Mouse (Mus musculus) liver, embryonic 14.5 days (tissue): ENCODE data around the gene Lrrc29. TPM values are rescaled to one million over a fixed set of nuclear protein-coding genes. Genes with fewer than 3 reads are reported as not detected.

ENCODE experiments used
- ATAC-seq: fragments of 200-750 bp; cut with Nextera tagmentation; 2 replicates; pipeline ENCODE4 v1.8.0; 2017; ENCODE audit warnings: moderate number of reproducible peaks, mild to moderate bottlenecking, moderate library complexity; ENCODE audit not compliant: insufficient read depth
- DNase-seq, 3 experiments: peaks; one replicate each; pipeline ENCODE4 v3.0.0-alpha.2; 2012 to 2013; ENCODE audit warnings: low read depth in 3 of 3, low spot score in 3 of 3
- H3K27ac ChIP-seq: fragments of 300-500 bp; sonication (generic); 2 replicates; pipeline ENCODE4 v1.5.1; 2014; ENCODE audit warnings: moderate library complexity, mild to moderate bottlenecking, control low read depth, inconsistent platforms
- H3K27me3 ChIP-seq: fragments of 300-500 bp; sonication (generic); 2 replicates; pipeline ENCODE4 v1.6.1; 2014; ENCODE audit warnings: mild to moderate bottlenecking, low read length, moderate library complexity; ENCODE audit not compliant: control insufficient read depth, insufficient read depth
- H3K36me3 ChIP-seq: fragments of 300-500 bp; sonication (generic); replicated peaks from 2 replicates; pipeline ENCODE4 v1.6.1; 2014; ENCODE audit warnings: low read depth; ENCODE audit not compliant: control insufficient read depth, insufficient read depth
- H3K4me1 ChIP-seq, 2 experiments: fragments of 200-500 bp in 1 of 2; fragments of 300-500 bp in 1 of 2; sonication (generic) in 1 of 2; replicated peaks; 2 replicates each; pipeline ENCODE4 v1.6.1; 2012 to 2014; ENCODE audit warnings: antibody characterized with exemption in 1 of 2, inconsistent platforms in 1 of 2, low read length in 1 of 2; ENCODE audit not compliant: control insufficient read depth in 2 of 2, insufficient read depth in 2 of 2
- H3K4me2 ChIP-seq: fragments of 300-500 bp; sonication (generic); 2 replicates; pipeline ENCODE4 v1.6.1; 2014; ENCODE audit warnings: low read depth, mild to moderate bottlenecking, control low read depth, moderate library complexity
- H3K4me3 ChIP-seq, 2 experiments: fragments of 200-500 bp in 1 of 2; fragments of 300-500 bp in 1 of 2; sonication (generic) in 1 of 2; 2 replicates each; pipeline ENCODE4 v1.5.1; 2012 to 2014; ENCODE audit warnings: low read depth in 2 of 2, low read length in 2 of 2, mild to moderate bottlenecking in 2 of 2, control low read depth in 1 of 2, inconsistent platforms in 1 of 2, moderate library complexity in 1 of 2; ENCODE audit not compliant: insufficient read depth in 1 of 2
- H3K9ac ChIP-seq: fragments of 300-500 bp; sonication (generic); replicated peaks from 2 replicates; pipeline ENCODE4 v1.6.1; 2014; ENCODE audit warnings: mild to moderate bottlenecking, control low read depth, moderate library complexity
- H3K9me3 ChIP-seq: fragments of 300-500 bp; sonication (generic); 2 replicates; pipeline ENCODE4 v1.6.1; 2016; ENCODE audit warnings: low read length, mixed read lengths; ENCODE audit not compliant: control insufficient read depth
- CTCF ChIP-seq: IDR thresholded peaks from 2 replicates; pipeline ENCODE4 v1.5.1; 2016; ENCODE audit warnings: antibody characterized with exemption, low read depth, control low read depth
- EP300 ChIP-seq: IDR thresholded peaks from 2 replicates; pipeline ENCODE4 v1.6.1; 2016; ENCODE audit warnings: antibody characterized with exemption, low read depth
- WGBS: fragments of 180-500 bp; shearing (Covaris S2); extraction: QIAGEN DNeasy Blood & Tissue Kit; methylation state at CpG from one replicate; pipeline ENCODE4 v1.1.7; 2014; ENCODE audit not compliant: insufficient replicate concordance; 5-methylcytosine and 5-hydroxymethylcytosine counted together
- polyA plus RNA-seq, 2 experiments: library from polyadenylated mRNA; depleted of rRNA in 1 of 2; stranded (reverse) in 1 of 2; unstranded in 1 of 2; fragments of >200 nt; fragmentation: Nextera tagmentation in 1 of 2; extraction: Ambion mirVana in 1 of 2; gene quantifications; 2 replicates each; pipeline versions ENCODE4 v1.2.1 to v1.2.3; 2012 to 2014

The Lrrc29 gene
- polyA plus RNA-seq, 2 experiments, result 9.1 to 10.4 TPM

DNA sequence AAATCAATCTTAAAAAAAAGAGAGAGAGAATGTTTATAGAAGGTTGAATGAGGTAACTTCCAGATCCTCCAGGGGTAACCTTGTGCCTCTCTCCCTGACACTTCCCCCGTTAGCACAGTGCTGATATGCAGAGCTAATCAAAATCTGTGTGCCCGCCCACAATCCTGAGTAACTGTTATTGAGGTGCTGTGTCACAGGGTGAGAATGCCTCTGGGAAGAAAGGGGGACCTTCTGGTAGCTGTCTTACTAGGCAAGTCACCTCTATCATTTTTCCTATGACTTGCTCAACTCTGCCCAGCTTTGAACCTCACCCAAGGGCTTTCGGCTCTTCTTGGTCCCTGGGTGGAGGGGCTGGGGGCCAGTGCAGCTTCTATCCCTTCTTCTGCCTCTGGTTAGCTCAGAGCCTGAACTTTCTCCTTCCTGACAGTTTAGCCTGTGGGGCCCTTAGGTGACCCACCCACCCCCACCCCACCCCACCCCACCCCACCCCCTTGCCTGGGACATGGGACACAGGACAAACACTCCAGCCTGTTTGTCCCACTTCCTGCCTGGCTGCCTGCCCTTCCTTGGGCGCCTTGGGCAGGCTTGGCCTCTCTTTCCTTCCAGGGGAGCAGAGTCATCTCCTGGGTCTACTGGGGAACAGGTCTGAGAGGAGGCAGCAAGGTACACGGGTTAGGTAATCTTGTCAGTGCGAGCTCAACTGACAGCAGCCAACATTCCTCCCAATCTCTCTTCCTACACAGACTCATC, 14.0 kb upstream of the Lrrc29 start:
- no peak for TF ChIP-seq CTCF
- no peak for TF ChIP-seq EP300
- no peak overlapping the region; the same call in 1 of the 2 replicates for H3K9ac ChIP-seq
- peak; percentile 64 for ATAC-seq
- no peak overlapping the region for H3K4me3 ChIP-seq
- no peaks in the 10 kb centered on the region for H3K36me3 ChIP-seq
- H3K27ac ChIP-seq, result no peak overlapping the region
- no peaks in the 10 kb centered on the region for H3K9me3 ChIP-seq
- 29% methylated on average over 6 of the region's 6 CpGs for WGBS
- peaks cover 7 to 19% of the 10 kb centered on the region in 2 experiments for H3K4me1 ChIP-seq
- H3K27me3 ChIP-seq, result no peaks in the 10 kb centered on the region
- DNase-seq, result no peak
- H3K4me2 ChIP-seq, result no peak overlapping the region

DNA sequence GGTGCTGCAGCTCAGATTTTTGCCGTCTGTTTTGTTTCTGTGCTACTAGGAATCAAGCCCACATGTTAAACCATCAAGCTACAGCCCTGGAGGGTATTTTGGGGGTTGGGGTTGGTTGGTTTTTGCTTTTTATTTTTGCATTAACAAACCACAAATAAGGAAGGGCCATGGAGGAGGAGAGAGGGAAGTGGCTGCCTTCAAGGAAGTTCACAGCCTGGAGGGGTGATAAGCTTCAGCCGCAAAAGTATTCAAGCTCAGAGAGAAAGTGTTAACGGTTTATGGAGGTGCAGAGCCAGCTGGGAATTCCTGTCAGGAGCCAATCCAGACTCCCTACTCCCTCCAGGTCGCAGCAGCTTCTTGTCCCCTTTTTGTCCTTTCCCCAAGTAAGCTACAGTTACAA, 12.9 kb upstream of the Lrrc29 start:
- Histone ChIP-seq H3K9ac (no peak overlapping the region), H3K9me3 (no peaks in the 10 kb centered on the region), H3K27ac (no peak overlapping the region), H3K4me1 (peaks cover 7 to 19% of the 10 kb centered on the region in 2 experiments), H3K27me3 (no peaks in the 10 kb centered on the region), H3K4me3 (no peak overlapping the region), H3K4me2 (no peak overlapping the region), H3K36me3 (no peaks in the 10 kb centered on the region)
- ATAC-seq (no peak), DNase-seq (no peak)
- TF ChIP-seq CTCF (no peak), EP300 (no peak)
- WGBS, result 8% methylated on average over 4 of the region's 4 CpGs

GRCm38 (mm10) chr8:105336373-105337130, 10.5 kb upstream of the Lrrc29 start:
- H3K36me3 ChIP-seq, result no peaks in the 10 kb centered on the region
- no peaks in the 10 kb centered on the region for H3K27me3 ChIP-seq
- DNase-seq (no peak), ATAC-seq (no peak; the same call in 1 of the 2 replicates)
- no peaks in the 10 kb centered on the region for H3K9me3 ChIP-seq
- no peak overlapping the region for H3K27ac ChIP-seq
- no peak overlapping the region for H3K9ac ChIP-seq
- H3K4me3 ChIP-seq, result no peak overlapping the region
- H3K4me1 ChIP-seq, result peaks cover 7 to 15% of the 10 kb centered on the region in 2 experiments
- H3K4me2 ChIP-seq, result no peak overlapping the region
- WGBS, result 85% methylated on average over 32 of the region's 32 CpGs
- TF ChIP-seq CTCF, result no peak
- TF ChIP-seq EP300, result no peak

GRCm38 (mm10) chr8:105332523-105332922, 6.4 kb upstream of the Lrrc29 start:
- no peaks in the 10 kb centered on the region for H3K27me3 ChIP-seq
- H3K4me2 ChIP-seq, result no peak overlapping the region
- no peak overlapping the region for H3K9ac ChIP-seq
- TF ChIP-seq EP300 (no peak), CTCF (no peak)
- H3K4me1 ChIP-seq, result peaks cover 0 to under 1% of the 10 kb centered on the region in 2 experiments; a peak in 2 of 4 replicates
- no peak for ATAC-seq
- H3K9me3 ChIP-seq, result no peaks in the 10 kb centered on the region
- peaks cover 28% of the 10 kb centered on the region for H3K36me3 ChIP-seq
- no peak overlapping the region for H3K27ac ChIP-seq
- 64% methylated on average over 2 of the region's 2 CpGs for whole genome bisulfite sequencing
- H3K4me3 ChIP-seq, result no peak overlapping the region
- DNase-seq, result no peak

- no peaks in the 10 kb centered on the region for H3K27me3 ChIP-seq
- peaks cover 28% of the 10 kb centered on the region for H3K36me3 ChIP-seq
- peaks cover 0 to 3% of the 10 kb centered on the region in 2 experiments; a peak in 2 of 4 replicates for H3K4me1 ChIP-seq
- H3K4me3 ChIP-seq, result no peak overlapping the region
- no peak overlapping the region for H3K9ac ChIP-seq
- no peak overlapping the region for H3K27ac ChIP-seq
- ATAC-seq (no peak), DNase-seq (no peak)
- H3K4me2 ChIP-seq, result no peak overlapping the region
- 88% methylated on average over 9 of the region's 9 CpGs for whole genome bisulfite sequencing
- no peaks in the 10 kb centered on the region for H3K9me3 ChIP-seq
- TF ChIP-seq CTCF (no peak), EP300 (no peak)
These were observed 5.9 kb upstream of the Lrrc29 start for GRCm38 (mm10) chr8:105331931-105332330.
